Mouse (Mus musculus): ENCODE measurements at regions not wholly inside any gene's neighbourhood (a gene's known extent, or its start where the extent isn't known, plus 50 kb on each side); places are given as distances from the start of the nearest gene placed in this dataset.

- in situ Hi-C loops (cut with MboI; ENCODE audit: low sequenced_read_pairs in 2 of 2, unreplicated experiment in 2 of 2): no loop called here
Measured at GRCm38 (mm10) chr4:97283099-97283498, 100.1 kb upstream of the Gm10192 start.

GRCm38 (mm10) chr4:97282643-97283042, 99.7 kb upstream of the Gm10192 start:
- no peaks in the 10 kb centered on the region for H3K9me3 ChIP-seq (ENCODE audit: control insufficient read depth, insufficient read depth, low read depth, low read length)
- TF ChIP-seq HCFC1 (IDR thresholded peaks at IDR 0.05; ENCODE audit: borderline replicate concordance, insufficient read depth, low read length) (no peak), CHD2 (IDR thresholded peaks at IDR 0.05; ENCODE audit: low read depth, low read length) (no peak), ZC3H11A (IDR thresholded peaks at IDR 0.05; ENCODE audit: borderline replicate concordance, low read depth, low read length) (no peak), ZNF384 (IDR thresholded peaks at IDR 0.05; ENCODE audit: low read depth, low read length) (no peak), MAFK (IDR thresholded peaks at IDR 0.05; ENCODE audit: insufficient read depth, low read depth, low read length) (no peak)
- no peak overlapping the region for H3K4me3 ChIP-seq (ENCODE audit: insufficient read depth in 1 of 2, low read depth in 1 of 2, low read length in 2 of 2, poor library complexity in 1 of 2, severe bottlenecking in 1 of 2)
- no peak overlapping the region for H3K9ac ChIP-seq (ENCODE audit: insufficient read depth, low read depth, low read length, poor library complexity, severe bottlenecking)
- H3K36me3 ChIP-seq (ENCODE audit: control insufficient read depth, insufficient read depth, low read length, poor library complexity, severe bottlenecking): no peaks in the 10 kb centered on the region
- DNase-seq (ENCODE audit: low read depth, low spot score): no peak
- H3K27ac ChIP-seq (ENCODE audit: insufficient read depth, low read depth, low read length, poor library complexity, severe bottlenecking): no peak overlapping the region
- in situ Hi-C loops (cut with MboI; ENCODE audit: low sequenced_read_pairs in 2 of 2, unreplicated experiment in 2 of 2): no loop called here
- H3K4me1 ChIP-seq (ENCODE audit: control insufficient read depth in 2 of 2, insufficient read depth in 2 of 2, low read length in 2 of 2, poor library complexity in 1 of 2): no peaks in the 10 kb centered on the region

More at GRCm38 (mm10) chr4:97283099-97283498, 100.1 kb upstream of the Gm10192 start:
- TF ChIP-seq HCFC1 (IDR thresholded peaks at IDR 0.05; ENCODE audit: borderline replicate concordance, insufficient read depth, low read length) (no peak), ZC3H11A (IDR thresholded peaks at IDR 0.05; ENCODE audit: borderline replicate concordance, low read depth, low read length) (no peak), ZNF384 (IDR thresholded peaks at IDR 0.05; ENCODE audit: low read depth, low read length) (no peak)
- no peaks in the 10 kb centered on the region for H3K36me3 ChIP-seq (ENCODE audit: control insufficient read depth, insufficient read depth, low read length, poor library complexity, severe bottlenecking)
- no peak overlapping the region for H3K9ac ChIP-seq (ENCODE audit: insufficient read depth, low read depth, low read length, poor library complexity, severe bottlenecking)
- no peak overlapping the region for H3K4me3 ChIP-seq (ENCODE audit: insufficient read depth in 1 of 2, low read depth in 1 of 2, low read length in 2 of 2, poor library complexity in 1 of 2, severe bottlenecking in 1 of 2)
- DNase-seq (ENCODE audit: low read depth, low spot score): no peak
- no peak overlapping the region for H3K27ac ChIP-seq (ENCODE audit: insufficient read depth, low read depth, low read length, poor library complexity, severe bottlenecking)
- no peaks in the 10 kb centered on the region for H3K9me3 ChIP-seq (ENCODE audit: control insufficient read depth, insufficient read depth, low read depth, low read length)
- H3K4me1 ChIP-seq (ENCODE audit: control insufficient read depth in 2 of 2, insufficient read depth in 2 of 2, low read length in 2 of 2, poor library complexity in 1 of 2): no peaks in the 10 kb centered on the region

- in situ Hi-C loops (cut with MboI; ENCODE audit: low sequenced_read_pairs in 2 of 2, unreplicated experiment in 2 of 2): no loop called here
Measured at GRCm38 (mm10) chr4:97281126-97281779, 98.3 kb upstream of the Gm10192 start.

GRCm38 (mm10) chr4:97280712-97281111, 97.7 kb upstream of the Gm10192 start:
- in situ Hi-C loops (cut with MboI; ENCODE audit: low sequenced_read_pairs in 2 of 2, unreplicated experiment in 2 of 2): no loop called here
- no peaks in the 10 kb centered on the region for H3K9me3 ChIP-seq (ENCODE audit: control insufficient read depth, insufficient read depth, low read depth, low read length)
- no peak overlapping the region for H3K9ac ChIP-seq (ENCODE audit: insufficient read depth, low read depth, low read length, poor library complexity, severe bottlenecking)
- H3K4me1 ChIP-seq (ENCODE audit: control insufficient read depth in 2 of 2, insufficient read depth in 2 of 2, low read length in 2 of 2, poor library complexity in 1 of 2): no peaks in the 10 kb centered on the region
- no peak for DNase-seq (ENCODE audit: low read depth, low spot score)
- TF ChIP-seq ZNF384 (IDR thresholded peaks at IDR 0.05; ENCODE audit: low read depth, low read length): no peak
- TF ChIP-seq ZC3H11A (IDR thresholded peaks at IDR 0.05; ENCODE audit: borderline replicate concordance, low read depth, low read length): no peak
- TF ChIP-seq HCFC1 (IDR thresholded peaks at IDR 0.05; ENCODE audit: borderline replicate concordance, insufficient read depth, low read length): no peak
- no peak for TF ChIP-seq MAFK (IDR thresholded peaks at IDR 0.05; ENCODE audit: insufficient read depth, low read depth, low read length)
- TF ChIP-seq CHD2 (IDR thresholded peaks at IDR 0.05; ENCODE audit: low read depth, low read length): no peak
- H3K36me3 ChIP-seq (ENCODE audit: control insufficient read depth, insufficient read depth, low read length, poor library complexity, severe bottlenecking): no peaks in the 10 kb centered on the region
- no peak overlapping the region for H3K4me3 ChIP-seq (ENCODE audit: insufficient read depth in 1 of 2, low read depth in 1 of 2, low read length in 2 of 2, poor library complexity in 1 of 2, severe bottlenecking in 1 of 2)
- no peak overlapping the region for H3K27ac ChIP-seq (ENCODE audit: insufficient read depth, low read depth, low read length, poor library complexity, severe bottlenecking)

More at GRCm38 (mm10) chr4:97281126-97281779, 98.3 kb upstream of the Gm10192 start:
- no peak overlapping the region for H3K4me3 ChIP-seq (ENCODE audit: insufficient read depth in 1 of 2, low read depth in 1 of 2, low read length in 2 of 2, poor library complexity in 1 of 2, severe bottlenecking in 1 of 2)
- TF ChIP-seq CHD2 (IDR thresholded peaks at IDR 0.05; ENCODE audit: low read depth, low read length): no peak
- TF ChIP-seq HCFC1 (IDR thresholded peaks at IDR 0.05; ENCODE audit: borderline replicate concordance, insufficient read depth, low read length): no peak
- no peak for TF ChIP-seq MAFK (IDR thresholded peaks at IDR 0.05; ENCODE audit: insufficient read depth, low read depth, low read length)
- no peak for TF ChIP-seq ZC3H11A (IDR thresholded peaks at IDR 0.05; ENCODE audit: borderline replicate concordance, low read depth, low read length)
- no peak for TF ChIP-seq ZNF384 (IDR thresholded peaks at IDR 0.05; ENCODE audit: low read depth, low read length)
- H3K4me1 ChIP-seq (ENCODE audit: control insufficient read depth in 2 of 2, insufficient read depth in 2 of 2, low read length in 2 of 2, poor library complexity in 1 of 2): no peaks in the 10 kb centered on the region
- no peak overlapping the region for H3K9ac ChIP-seq (ENCODE audit: insufficient read depth, low read depth, low read length, poor library complexity, severe bottlenecking)
- no peaks in the 10 kb centered on the region for H3K9me3 ChIP-seq (ENCODE audit: control insufficient read depth, insufficient read depth, low read depth, low read length)
- no peak for DNase-seq (ENCODE audit: low read depth, low spot score)
- H3K27ac ChIP-seq (ENCODE audit: insufficient read depth, low read depth, low read length, poor library complexity, severe bottlenecking): no peak overlapping the region
- H3K36me3 ChIP-seq (ENCODE audit: control insufficient read depth, insufficient read depth, low read length, poor library complexity, severe bottlenecking): no peaks in the 10 kb centered on the region
